In genomic region chr5:124635068-124635467, GRCm38 (mm10) we compare ENCODE assay signal across 7 mouse cellular contexts. TPM values are rescaled to one million over a fixed set of nuclear protein-coding genes. Genes with fewer than 3 reads are reported as not detected.
DNase-seq lines count a peak whose midpoint lies in the region; ATAC-seq and TF ChIP-seq lines count a peak whose summit lies in the region.
"Not testable (repeated sequence)": the region's sequence is repeated elsewhere in the genome, so short reads cannot be mapped to it uniquely, and the experiment has no call there.

No protein-coding gene starts in this region.

- not testable (repeated sequence) for H3K4me1 ChIP-seq in G1E (ENCODE audit: insufficient read depth, low read depth, low read length); cerebellum, adult 2 months (ENCODE audit: control insufficient read depth, insufficient read depth, low read length); forebrain, embryonic 14.5 days (ENCODE audit: control insufficient read depth, insufficient read depth, low read length); lung, embryonic 14.5 days (ENCODE audit: insufficient read depth)

- not testable (repeated sequence) for H3K27ac ChIP-seq in cerebellum, adult 2 months (ENCODE audit: insufficient read depth, low read length); forebrain, embryonic 14.5 days (ENCODE audit: low read depth, low read length); lung, embryonic 14.5 days (ENCODE audit: low read depth)

- DNase-seq in G1E (ENCODE audit: low spot score); cerebellum, adult 2 months: not testable (repeated sequence)
- DNase-seq in forebrain, embryonic 14.5 days (ENCODE audit: low spot score), result peak; percentile 44
- DNase-seq in induced T-regulatory cell, adult 2 months (ENCODE audit: low read depth), result peak; percentile 53
- DNase-seq in kidney, postnatal 4 days, result peak; percentile 71 to 78
- peak; percentile 68 for DNase-seq in lung, embryonic 14.5 days
- peak; percentile 56 for DNase-seq in retina, postnatal 1 day

- not testable (repeated sequence) for H3K27me3 ChIP-seq in G1E (ENCODE audit: insufficient read depth, low read length); cerebellum, adult 2 months (ENCODE audit: control insufficient read depth, insufficient read depth, low read length); forebrain, embryonic 14.5 days (replicated peaks; ENCODE audit: control insufficient read depth, insufficient read depth, low read length); lung, embryonic 14.5 days (ENCODE audit: insufficient read depth, low read length)

- H3K9me3 ChIP-seq in G1E (replicated peaks); forebrain, embryonic 14.5 days (replicated peaks; ENCODE audit: control insufficient read depth, low read length); lung, embryonic 14.5 days (ENCODE audit: low read depth, low read length): not testable (repeated sequence)

- 0 out of 2 replicates have a peak, but pooled peaks have one; percentile 2 for TF ChIP-seq CTCF in G1E (IDR thresholded peaks at IDR 0.05; ENCODE audit: low read depth, low read length)
- TF ChIP-seq CTCF in cerebellum, adult 2 months (IDR thresholded peaks at IDR 0.05; ENCODE audit: borderline replicate concordance, insufficient read depth, low read depth, low read length), result 0 out of 2 replicates have a peak, but pooled peaks have one; percentile 9
- TF ChIP-seq CTCF in lung, embryonic 14.5 days (IDR thresholded peaks at IDR 0.05; ENCODE audit: low read depth), result peak; percentile 35

- ATAC-seq in G1E (ENCODE audit: extremely low read depth, insufficient number of reproducible peaks, low FRiP score, poor library complexity, severe bottlenecking); forebrain, embryonic 14.5 days: not testable (repeated sequence)
- ATAC-seq in lung, embryonic 14.5 days (ENCODE audit: insufficient read depth), result 0 out of 2 replicates have a peak, but pooled peaks have one; percentile 41

- 79% methylated on average over 4 of the region's 4 CpGs for WGBS in cerebellum, adult 2 months
- WGBS in forebrain, embryonic 14.5 days, result 81% methylated on average over 4 of the region's 4 CpGs
- WGBS in lung, embryonic 14.5 days, result 83% methylated on average over 4 of the region's 4 CpGs

- H3K36me3 ChIP-seq in G1E (replicated peaks), result peaks cover 87% of the 10 kb centered on the region
- peaks cover 69% of the 10 kb centered on the region for H3K36me3 ChIP-seq in forebrain, embryonic 14.5 days (ENCODE audit: control insufficient read depth, insufficient read depth, low read length)
- peaks cover 61% of the 10 kb centered on the region for H3K36me3 ChIP-seq in lung, embryonic 14.5 days (ENCODE audit: insufficient read depth)

- not testable (repeated sequence) for H3K4me2 ChIP-seq in forebrain, embryonic 14.5 days (ENCODE audit: low read length); lung, embryonic 14.5 days

- H3K4me3 ChIP-seq in G1E (ENCODE audit: low read depth, low read length); cerebellum, adult 2 months (replicated peaks; ENCODE audit: insufficient read depth, low read depth, low read length); forebrain, embryonic 14.5 days (ENCODE audit: low read depth, low read length); lung, embryonic 14.5 days (ENCODE audit: low read depth, low read length): not testable (repeated sequence)

- TF ChIP-seq POLR2A in cerebellum, adult 2 months (IDR thresholded peaks at IDR 0.05; ENCODE audit: borderline replicate concordance, insufficient read depth, low read length), result not testable (repeated sequence)

- H3K9ac ChIP-seq in forebrain, embryonic 14.5 days (ENCODE audit: low read length); lung, embryonic 14.5 days: not testable (repeated sequence)

RNA-seq across cellular contexts. Expression of gene Atp6v0a2, which starts 6.7 kb away (rescaled TPM):
- total RNA-seq in G1E (2014; fragmentation: Nextera tagmentation), result 22.2 and 23.9 TPM in 2 replicates
- total RNA-seq in G1E (2017), result 21.1 and 22.2 TPM in 2 replicates
- 7.5 and 7.8 TPM in 2 replicates for polyA plus RNA-seq in G1E (2012)
- 46.0 and 46.9 TPM in 2 replicates for polyA plus RNA-seq in cerebellum, adult 2 months (2012; rRNA removed)
- polyA plus RNA-seq in forebrain, embryonic 14.5 days (2014; fragmentation: Nextera tagmentation; extraction: Ambion mirVana), result 36.6 and 38.2 TPM in 2 replicates
- polyA plus RNA-seq in lung, embryonic 14.5 days (2014; fragmentation: Nextera tagmentation; extraction: Ambion mirVana), result 41.6 and 47.0 TPM in 2 replicates

RNA-seq across cellular contexts. Expression of gene Gtf2h3, which starts 56.1 kb away (rescaled TPM):
- total RNA-seq in G1E (2014; fragmentation: Nextera tagmentation) (88.9 and 122 TPM in 2 replicates), G1E (2017) (64.6 and 78.6 TPM in 2 replicates)
- 4.1 and 8.2 TPM in 2 replicates for polyA plus RNA-seq in G1E (2012)
- polyA plus RNA-seq in cerebellum, adult 2 months (2012; rRNA removed), result 46.0 and 46.1 TPM in 2 replicates
- 62.9 and 67.3 TPM in 2 replicates for polyA plus RNA-seq in forebrain, embryonic 14.5 days (2014; fragmentation: Nextera tagmentation; extraction: Ambion mirVana)
- polyA plus RNA-seq in lung, embryonic 14.5 days (2014; fragmentation: Nextera tagmentation; extraction: Ambion mirVana), result 71.0 and 74.4 TPM in 2 replicates

RNA-seq across cellular contexts. Expression of gene Eif2b1, which starts 56.1 kb away (rescaled TPM):
- 43.9 and 72.5 TPM in 2 replicates for total RNA-seq in G1E (2014; fragmentation: Nextera tagmentation)
- 46.8 and 50.9 TPM in 2 replicates for total RNA-seq in G1E (2017)
- polyA plus RNA-seq in G1E (2012), result 10.3 and 12.0 TPM in 2 replicates
- 36.7 and 38.4 TPM in 2 replicates for polyA plus RNA-seq in cerebellum, adult 2 months (2012; rRNA removed)
- 79.9 and 81.9 TPM in 2 replicates for polyA plus RNA-seq in forebrain, embryonic 14.5 days (2014; fragmentation: Nextera tagmentation; extraction: Ambion mirVana)
- 78.0 and 81.6 TPM in 2 replicates for polyA plus RNA-seq in lung, embryonic 14.5 days (2014; fragmentation: Nextera tagmentation; extraction: Ambion mirVana)
